Mouse (Mus musculus) brown adipose tissue, adult 24 weeks (tissue): ENCODE results near the gene Hils1. TPM values are rescaled to one million over a fixed set of nuclear protein-coding genes. Genes with fewer than 3 reads are reported as not detected.
"Not testable (repeated sequence)": the region's sequence is repeated elsewhere in the genome, so short reads cannot be mapped to it uniquely, and the experiment has no call there.

Experiments
- H3K27ac ChIP-seq: fragments of 200-500 bp; replicated peaks from 2 replicates; pipeline ENCODE4 v1.5.1; 2012; ENCODE audit warnings: low read depth, mild to moderate bottlenecking, low read length
- H3K4me1 ChIP-seq: fragments of 200-500 bp; 2 replicates; pipeline ENCODE4 v1.6.1; 2012; ENCODE audit warnings: low read length, mixed read lengths; ENCODE audit not compliant: control insufficient read depth, insufficient read depth, insufficient read length
- H3K4me3 ChIP-seq: fragments of 200-500 bp; 2 replicates; pipeline ENCODE4 v1.5.1; 2012; ENCODE audit warnings: low read depth, mild to moderate bottlenecking, low read length, moderate library complexity; ENCODE audit not compliant: insufficient read depth
- polyA plus RNA-seq: library from polyadenylated mRNA; stranded (reverse); fragments of >200 nt; gene quantifications from 2 replicates; pipeline ENCODE4 v1.2.4, GENCODE M21; 2012; ENCODE audit not compliant: missing spikeins, insufficient read depth, insufficient read length

Hils1 gene
- polyA plus RNA-seq, 1 experiment, result not detected

- no peak overlapping the region for H3K4me3 ChIP-seq
- no peak overlapping the region for H3K27ac ChIP-seq
- H3K4me1 ChIP-seq, result no peaks in the 10 kb centered on the region
Observed at GRCm38 (mm10) chr11:94939280-94939679, 28.1 kb upstream of the Hils1 start.

GRCm38 (mm10) chr11:94941121-94941520 lies 26.3 kb upstream of the Hils1 start:
- no peak overlapping the region for H3K27ac ChIP-seq
- H3K4me1 ChIP-seq, result no peaks in the 10 kb centered on the region
- H3K4me3 ChIP-seq, result no peak overlapping the region

GRCm38 (mm10) chr11:94941776-94942175 lies 25.6 kb upstream of the Hils1 start:
- H3K4me3 ChIP-seq, result no peak overlapping the region
- no peaks in the 10 kb centered on the region for H3K4me1 ChIP-seq
- H3K27ac ChIP-seq, result no peak overlapping the region

GRCm38 (mm10) chr11:94942282-94943023 lies 24.9 kb upstream of the Hils1 start:
- no peak overlapping the region for H3K4me3 ChIP-seq
- no peaks in the 10 kb centered on the region for H3K4me1 ChIP-seq
- no peak overlapping the region for H3K27ac ChIP-seq

- Histone ChIP-seq H3K4me1 (no peaks in the 10 kb centered on the region), H3K4me3 (no peak overlapping the region), H3K27ac (no peak overlapping the region)
Observed at GRCm38 (mm10) chr11:94943054-94943453, 24.3 kb upstream of the Hils1 start.

GRCm38 (mm10) chr11:94944295-94944694 lies 23.1 kb upstream of the Hils1 start:
- H3K4me1 ChIP-seq, result no peaks in the 10 kb centered on the region
- no peak overlapping the region for H3K27ac ChIP-seq
- no peak overlapping the region for H3K4me3 ChIP-seq

- Histone ChIP-seq H3K4me3 (no peak overlapping the region), H3K4me1 (no peaks in the 10 kb centered on the region), H3K27ac (no peak overlapping the region)
Observed at GRCm38 (mm10) chr11:94945236-94945635, 22.2 kb upstream of the Hils1 start.

GRCm38 (mm10) chr11:94952169-94952568 lies 15.2 kb upstream of the Hils1 start:
- H3K27ac ChIP-seq, result no peak overlapping the region
- H3K4me1 ChIP-seq, result no peaks in the 10 kb centered on the region
- no peak overlapping the region for H3K4me3 ChIP-seq

GRCm38 (mm10) chr11:94955103-94955502 lies 12.3 kb upstream of the Hils1 start:
- Histone ChIP-seq H3K4me3 (no peak overlapping the region), H3K27ac (no peak overlapping the region), H3K4me1 (0 out of 2 replicates have a peak, but pooled peaks cover 3% of the 10 kb centered on the region)

GRCm38 (mm10) chr11:94957693-94958064 lies 9.7 kb upstream of the Hils1 start:
- H3K4me3 ChIP-seq, result no peak overlapping the region
- peak overlapping the region; percentile 75 for H3K27ac ChIP-seq
- H3K4me1 ChIP-seq, result 0 out of 2 replicates have a peak, but pooled peaks cover 3% of the 10 kb centered on the region

- Histone ChIP-seq H3K4me3 (0 out of 2 replicates have a peak overlapping the region, but pooled peaks have one; percentile 8), H3K27ac (peak overlapping the region; percentile 75)
Observed at GRCm38 (mm10) chr11:94958065-94958858, 9.1 kb upstream of the Hils1 start.

GRCm38 (mm10) chr11:94962534-94963101 lies 4.8 kb upstream of the Hils1 start:
- 0 out of 2 replicates have a peak, but pooled peaks cover 2% of the 10 kb centered on the region for H3K4me1 ChIP-seq
- H3K27ac ChIP-seq, result no peak overlapping the region
- H3K4me3 ChIP-seq, result no peak overlapping the region

More at GRCm38 (mm10) chr11:94958065-94958858, 9.1 kb upstream of the Hils1 start:
- 0 out of 2 replicates have a peak, but pooled peaks cover 3% of the 10 kb centered on the region for H3K4me1 ChIP-seq

- H3K4me1 ChIP-seq, result no peaks in the 10 kb centered on the region
- no peak overlapping the region for H3K4me3 ChIP-seq
- H3K27ac ChIP-seq, result no peak overlapping the region
Observed at GRCm38 (mm10) chr11:94968187-94968586, 794 bp downstream of the Hils1 start.

- not testable (repeated sequence) for H3K27ac ChIP-seq, H3K4me3 ChIP-seq, H3K4me1 ChIP-seq
Observed at GRCm38 (mm10) chr11:94969709-94970108, 2.3 kb downstream of the Hils1 start.

- no peak overlapping the region for H3K4me3 ChIP-seq
Observed at GRCm38 (mm10) chr11:94970210-94970943, 3.0 kb downstream of the Hils1 start.

More at GRCm38 (mm10) chr11:94970210-94970943, 3.0 kb downstream of the Hils1 start:
- Histone ChIP-seq H3K4me1 (no peaks in the 10 kb centered on the region), H3K27ac (no peak overlapping the region)
